Mouse (Mus musculus) MEL-GATA-1-ER (cell line): ENCODE measurements at regions not wholly inside any gene's neighbourhood (a gene's known extent, or its start where the extent isn't known, plus 50 kb on each side); places are given as distances from the start of the nearest gene placed in this dataset.

ENCODE experiments used
- DNase-seq: peaks from one replicate; pipeline ENCODE4 v3.0.0-alpha.2; 2012; ENCODE audit warnings: low read depth; ENCODE audit errors: extremely low read depth

GRCm38 (mm10) chr10:117528575-117529268, 100.6 kb upstream of the Cpm start:
- DNase-seq: no peak

- DNase-seq: no peak
Observed at GRCm38 (mm10) chr10:117527979-117528378, 101.3 kb upstream of the Cpm start.

DNA sequence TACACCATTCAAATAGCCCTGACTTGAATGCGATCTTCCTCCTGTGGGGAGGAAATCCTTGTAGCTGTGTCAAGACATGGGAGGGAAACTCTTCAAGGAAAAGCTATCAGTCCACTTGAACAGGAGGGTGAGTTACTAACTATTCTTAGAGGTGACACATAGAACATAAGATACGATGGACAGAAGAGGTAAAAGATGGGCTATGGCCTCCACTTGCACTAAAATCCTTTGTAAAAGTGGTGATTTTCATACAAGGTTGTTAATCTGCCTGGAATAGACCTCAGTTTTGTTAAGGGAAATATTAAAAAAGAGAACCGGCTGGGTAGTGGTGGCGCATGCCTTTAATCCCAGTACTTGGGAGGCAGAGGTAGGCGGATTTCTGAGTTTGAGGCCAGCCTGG, 102.1 kb upstream of the Cpm start:
- no peak for DNase-seq

- DNase-seq: no peak
Observed at GRCm38 (mm10) chr10:117526834-117527188, 102.5 kb upstream of the Cpm start.

- no peak for DNase-seq
Observed at GRCm38 (mm10) chr10:117526008-117526833, 103.1 kb upstream of the Cpm start.

DNA sequence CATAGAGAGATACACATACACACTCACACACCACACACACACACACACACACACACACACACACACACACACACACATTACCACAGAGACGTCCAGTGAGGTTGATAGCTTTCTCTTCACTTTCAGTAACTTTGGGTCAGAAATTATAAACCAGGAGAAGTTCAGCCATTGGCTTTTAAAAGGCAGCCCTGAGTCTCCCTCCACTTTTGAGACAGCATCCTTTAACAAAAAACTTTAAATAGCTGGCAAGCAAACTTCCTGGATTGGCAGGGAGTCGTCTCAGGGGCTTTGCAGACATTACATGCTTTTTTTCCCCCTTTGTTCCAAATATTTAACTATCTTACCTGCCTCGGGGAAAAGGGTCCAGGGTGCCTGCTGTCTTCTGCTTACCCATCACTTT, 103.7 kb upstream of the Cpm start:
- DNase-seq: no peak

DNA sequence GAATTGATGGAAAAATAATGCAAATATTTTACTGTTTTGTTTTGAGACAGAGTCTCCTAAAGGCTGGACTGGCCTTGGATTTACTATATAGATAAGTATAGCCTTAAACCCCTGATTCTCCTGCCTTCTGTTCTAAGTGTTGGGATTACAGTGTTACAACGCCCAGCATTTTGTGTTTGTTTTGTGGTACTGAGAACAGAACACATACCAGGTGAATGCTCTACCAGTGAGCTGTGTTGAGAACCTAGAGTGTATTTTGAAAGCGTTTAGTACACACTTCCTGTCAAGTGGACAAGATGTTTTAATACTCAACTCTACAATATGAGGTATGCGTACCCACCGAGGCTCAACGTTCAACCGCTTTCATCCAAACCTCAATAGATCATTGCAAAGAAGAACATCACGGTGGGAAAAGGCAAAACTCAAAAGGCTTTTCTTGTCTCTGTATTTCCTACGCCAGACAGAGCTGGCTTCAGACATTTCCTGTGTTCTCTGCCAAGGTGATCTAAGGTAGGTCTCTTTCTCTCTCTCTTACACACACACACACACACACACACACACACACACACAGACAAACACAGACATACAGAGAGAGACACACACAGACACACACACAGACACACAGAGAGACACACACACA, 104.3 kb upstream of the Cpm start:
- DNase-seq: no peak

- no peak for DNase-seq
Observed at GRCm38 (mm10) chr10:117524101-117524500, 105.2 kb upstream of the Cpm start.

DNA sequence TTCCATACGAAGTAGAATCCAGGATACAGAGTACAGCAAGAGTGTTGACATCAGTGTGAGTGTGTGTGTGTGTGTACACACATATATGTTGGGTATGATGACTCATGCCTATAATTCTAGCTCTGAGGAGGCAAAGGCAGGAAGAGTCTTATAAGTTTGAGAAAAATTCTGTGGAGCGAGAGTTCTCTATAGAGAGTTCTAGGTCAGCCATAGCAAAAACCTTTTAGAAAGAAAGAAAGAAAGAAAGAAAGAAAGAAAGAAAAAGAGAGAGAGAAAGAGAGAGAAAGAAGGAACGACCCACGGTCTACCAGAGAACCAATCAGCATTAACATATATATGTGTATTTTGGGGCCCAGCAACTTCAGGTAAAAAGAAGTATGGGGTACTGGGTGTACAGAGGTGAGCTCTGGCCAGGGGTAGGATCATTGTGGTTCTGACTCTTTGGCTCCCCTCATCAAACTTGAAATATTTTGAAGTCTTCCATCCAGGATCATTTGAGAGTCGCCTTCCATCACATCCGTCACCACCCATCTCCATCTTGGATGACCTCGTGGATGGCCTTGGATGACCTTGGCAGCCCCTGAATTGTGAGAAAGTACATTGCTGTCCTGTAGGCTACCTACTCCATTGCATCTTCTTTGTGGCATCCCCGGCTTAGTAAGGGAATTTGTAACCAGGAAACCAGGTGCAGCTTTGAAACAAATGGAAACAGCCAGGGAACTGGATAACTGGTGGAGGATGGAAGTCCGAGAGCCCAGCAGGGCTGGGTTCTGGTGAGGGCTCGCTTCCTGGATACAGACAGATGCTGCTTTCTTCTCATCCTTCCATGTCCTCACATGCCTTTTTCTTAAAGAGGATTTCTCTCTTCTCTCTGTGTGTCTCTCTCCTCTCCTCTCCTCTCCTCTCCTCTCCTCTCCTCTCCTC, 106.1 kb upstream of the Cpm start:
- no peak for DNase-seq

DNA sequence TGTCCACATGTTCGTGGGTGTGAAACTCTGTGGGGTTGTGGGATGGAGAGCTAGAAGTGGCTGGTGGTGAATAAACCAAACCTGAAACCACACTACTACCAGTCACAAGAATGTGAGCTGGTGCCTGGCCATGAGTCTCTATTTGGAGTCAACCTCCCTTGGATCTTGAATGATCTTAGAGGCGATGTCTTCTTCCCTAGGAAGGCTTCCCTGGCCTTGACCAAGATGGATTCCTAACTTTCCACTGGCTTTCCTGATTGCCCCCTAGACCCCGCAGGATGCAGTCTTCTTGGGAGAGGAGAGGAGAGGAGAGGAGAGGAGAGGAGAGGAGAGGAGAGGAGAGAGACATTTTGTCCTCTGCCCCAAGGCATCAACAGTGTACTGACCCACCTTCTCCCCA, 106.9 kb upstream of the Cpm start:
- DNase-seq: no peak

DNA sequence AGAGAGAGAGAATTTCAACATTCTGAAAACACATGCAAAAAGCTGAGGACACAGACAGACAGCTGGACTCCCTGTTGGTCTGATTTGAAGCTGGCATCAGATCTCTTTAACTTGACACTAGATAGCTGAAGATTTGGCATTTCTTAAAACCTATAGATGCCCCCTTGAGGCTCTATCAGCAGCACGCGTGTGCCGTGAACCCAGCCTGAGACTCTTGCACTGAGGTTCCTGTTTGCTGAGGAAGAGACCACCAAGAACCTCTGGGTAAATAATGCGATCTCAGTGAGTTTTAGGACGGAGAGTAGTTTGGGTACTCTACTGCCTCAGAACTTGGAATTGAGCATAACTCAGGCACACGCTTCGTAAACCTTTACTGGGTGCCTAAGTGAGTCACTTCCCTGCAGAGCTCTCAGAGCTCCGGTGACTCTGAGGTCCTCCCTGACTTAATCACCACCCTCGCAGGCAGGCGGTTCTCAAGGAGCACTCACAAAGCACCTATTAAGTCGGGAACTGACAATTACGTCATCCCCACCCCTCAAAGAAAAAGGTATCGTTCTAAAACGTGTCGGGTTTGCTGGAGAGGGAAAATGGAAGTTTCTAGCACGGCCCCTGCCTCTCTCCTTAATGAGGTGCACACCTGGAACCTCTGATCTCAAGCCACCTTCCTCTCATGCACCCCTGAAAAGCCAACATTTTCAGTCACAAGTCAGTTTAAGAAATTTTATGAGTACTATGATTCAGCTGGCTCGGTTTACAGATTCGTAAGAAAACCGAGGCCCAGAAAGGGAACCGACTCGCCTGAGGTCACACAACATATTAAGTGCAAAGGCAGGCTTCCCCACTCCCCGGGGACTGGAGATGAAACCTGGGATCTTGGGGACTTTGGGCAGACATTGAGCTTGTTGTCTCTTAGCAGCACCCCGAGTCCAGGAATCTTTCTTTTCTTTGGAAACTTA, 107.7 kb upstream of the Cpm start:
- DNase-seq: no peak

- no peak for DNase-seq
Observed at GRCm38 (mm10) chr10:117520536-117521314, 108.6 kb upstream of the Cpm start.

DNA sequence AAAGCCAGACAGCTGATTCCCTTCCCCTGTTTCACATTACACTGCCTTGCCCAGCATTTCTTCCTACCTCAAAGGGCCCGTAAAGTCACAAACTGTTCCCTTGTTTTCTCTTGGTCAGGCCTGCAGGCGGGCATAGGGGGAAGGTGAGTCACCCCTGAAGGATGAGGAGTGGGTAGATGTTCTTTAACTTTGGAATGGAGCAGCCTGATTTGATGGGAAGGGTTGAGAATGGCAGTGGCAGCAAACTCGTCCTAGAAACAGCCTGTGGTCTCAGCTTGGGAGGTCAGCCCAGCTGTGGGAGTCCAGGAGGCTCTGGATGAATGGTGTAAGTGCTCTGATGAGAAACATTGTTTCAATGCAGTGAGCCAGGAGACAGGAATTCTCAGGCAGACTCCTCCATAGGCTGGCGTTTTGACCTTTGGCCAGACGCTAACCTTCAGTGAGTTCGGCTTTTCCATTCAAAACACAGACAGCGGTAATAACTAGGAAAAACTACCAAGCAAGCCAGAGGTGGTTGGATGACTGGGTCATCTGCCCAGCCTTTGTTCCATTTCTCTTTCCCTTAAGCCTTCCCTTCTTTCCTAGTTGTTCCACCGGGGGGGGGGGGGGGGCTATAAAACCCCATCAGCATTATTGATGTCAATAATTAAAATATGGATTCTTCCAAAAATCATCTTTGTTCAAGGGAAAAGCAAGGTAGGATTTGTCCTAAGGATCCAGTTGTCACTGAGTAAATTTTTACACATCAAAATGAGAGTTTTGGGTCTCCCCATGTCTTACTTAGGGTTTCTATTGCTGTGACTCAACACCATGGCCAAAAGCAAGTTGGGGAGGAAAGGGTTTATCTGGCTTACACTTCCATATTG, 109.4 kb upstream of the Cpm start:
- no peak for DNase-seq

- no peak for DNase-seq
Observed at GRCm38 (mm10) chr10:117518793-117519669, 110.3 kb upstream of the Cpm start.

GRCm38 (mm10) chr10:117517800-117518770, 111.2 kb upstream of the Cpm start:
- DNase-seq: no peak

- DNase-seq: no peak
Observed at GRCm38 (mm10) chr10:117517071-117517714, 112.1 kb upstream of the Cpm start.
